ENCODE assay signal across 1 mouse cellular context in the genomic region with DNA sequence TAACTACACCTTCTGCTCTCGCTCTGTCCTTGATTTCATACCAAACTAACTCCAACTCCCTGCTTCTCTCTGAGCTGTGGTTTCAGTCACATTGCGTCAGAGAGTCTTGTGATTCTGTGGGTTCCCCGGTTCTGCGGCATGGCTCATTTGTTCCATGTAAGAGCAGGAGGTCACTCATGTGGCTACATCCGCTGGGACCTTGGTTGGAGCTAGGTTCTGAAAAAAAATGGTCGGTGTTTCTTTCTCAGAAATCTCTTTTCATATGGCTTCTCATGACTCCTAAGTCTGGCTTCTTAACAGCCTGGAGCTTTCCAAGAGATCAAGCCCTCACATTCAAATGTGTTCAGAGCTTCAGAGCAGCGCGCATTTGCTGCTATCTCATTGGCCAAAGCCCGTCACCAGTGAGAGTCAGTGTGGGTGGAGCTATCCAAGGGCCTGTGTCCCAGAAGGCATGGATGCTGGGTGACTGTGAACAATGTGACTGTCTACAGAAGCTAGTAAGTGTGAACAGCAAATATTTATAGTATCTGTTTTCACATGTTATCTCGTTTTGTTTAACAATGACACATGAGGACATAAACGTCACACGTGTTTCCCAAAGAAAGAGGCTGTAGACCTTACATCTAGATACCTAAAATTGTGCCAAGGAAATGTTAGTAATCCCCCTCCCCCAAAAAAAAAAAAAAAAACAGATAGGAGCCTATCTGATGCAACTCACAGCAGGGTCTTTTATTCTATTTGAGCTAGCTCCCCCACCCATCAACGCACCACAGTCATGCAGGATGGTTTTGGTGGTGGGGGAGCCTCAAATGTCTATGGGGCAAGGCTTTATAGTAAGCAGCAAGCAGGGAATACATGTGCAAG.
TF ChIP-seq lines count a peak whose summit lies in the region.

No protein-coding gene starts in this region.

TF ChIP-seq in CH12.LX, 34 proteins besides CTCF, POLR2A, EP300 and RAD21 (continued from another document):
- TF ChIP-seq HCFC1 (IDR thresholded peaks at IDR 0.05; ENCODE audit: low read depth, low read length) = peak; percentile 50
- TF ChIP-seq ZNF384 (IDR thresholded peaks at IDR 0.05; ENCODE audit: low read depth, low read length) = peak; percentile 69
- TF ChIP-seq SMC3 (IDR thresholded peaks at IDR 0.05; ENCODE audit: low read depth, low read length) = no peak
- TF ChIP-seq ETS1 (conservative IDR thresholded peaks at IDR 0.05; ENCODE audit: low read depth, low read length) = peak; percentile 98
- no peak; the same call in 1 of the 2 replicates for TF ChIP-seq RCOR1 (conservative IDR thresholded peaks at IDR 0.05; ENCODE audit: low read depth, low read length)
- peak; percentile 84 for TF ChIP-seq MAX (IDR thresholded peaks at IDR 0.05; ENCODE audit: low read length)
- peak; percentile 46 for TF ChIP-seq MXI1 (IDR thresholded peaks at IDR 0.05; ENCODE audit: low read depth, low read length)
- peak; percentile 97 for TF ChIP-seq JUN (IDR thresholded peaks at IDR 0.05; ENCODE audit: insufficient read depth, low read depth, low read length)
- peak; percentile 96 for TF ChIP-seq BHLHE40 (IDR thresholded peaks at IDR 0.05; ENCODE audit: low read depth, low read length)
- TF ChIP-seq NELFE (IDR thresholded peaks at IDR 0.05; ENCODE audit: low read depth, low read length) = peak; percentile 65
- TF ChIP-seq KAT2A (IDR thresholded peaks at IDR 0.05; ENCODE audit: insufficient replicate concordance, low read length) = 0 out of 2 replicates have a peak, but pooled peaks have one; percentile 68
- TF ChIP-seq SIN3A (IDR thresholded peaks at IDR 0.05; ENCODE audit: low read length) = peak; percentile 71
- TF ChIP-seq TBP (conservative IDR thresholded peaks at IDR 0.05; ENCODE audit: low read depth, low read length) = peak; percentile 87; the same call in 1 of the 2 replicates
- no peak for TF ChIP-seq ZC3H11A (IDR thresholded peaks at IDR 0.05; ENCODE audit: low read depth, low read length)
- peak; percentile 87; the same call in 1 of the 2 replicates for TF ChIP-seq TCF12 (IDR thresholded peaks at IDR 0.05; ENCODE audit: low read depth, low read length)
- peak; percentile 40; the same call in 1 of the 2 replicates for TF ChIP-seq ELF1 (IDR thresholded peaks at IDR 0.05; ENCODE audit: low read depth, low read length)
- TF ChIP-seq MAFK (IDR thresholded peaks at IDR 0.05; ENCODE audit: insufficient replicate concordance, low read length) = no peak
- TF ChIP-seq POLR2AphosphoS2 (IDR thresholded peaks at IDR 0.05; ENCODE audit: low read depth, low read length) = peak; percentile 79; the same call in 1 of the 2 replicates
- TF ChIP-seq UBTF (IDR thresholded peaks at IDR 0.05; ENCODE audit: low read depth, low read length) = no peak
- TF ChIP-seq ZKSCAN1 (IDR thresholded peaks at IDR 0.05; ENCODE audit: borderline replicate concordance, low read depth, low read length) = no peak
- TF ChIP-seq E2F4 (IDR thresholded peaks at IDR 0.05; ENCODE audit: insufficient replicate concordance, low read depth, low read length) = peak; percentile 83; the same call in 1 of the 2 replicates
TF ChIP-seq in CH12.LX: peak in this region for 23.
